ENCODE assay signal across 10 mouse cellular contexts in genomic region chr16:20590680-20591038, GRCm38 (mm10). TPM values are rescaled to one million over a fixed set of nuclear protein-coding genes. Genes with fewer than 3 reads are reported as not detected.
DNase-seq lines count a peak whose midpoint lies in the region; ATAC-seq lines count a peak whose summit lies in the region.
"Had no signal": no experiment of that assay in that cellular context is flagged by ENCODE, and none has a peak within 500 bp of the region (broad histone marks: within the 10 kb centered on the region; RNA-seq: fewer than 3 reads in every experiment).

No protein-coding gene starts in this region.

- H3K9ac ChIP-seq in heart, embryonic 12.5 days = no peak overlapping the region
- no peak overlapping the region; the same call in 1 of the 2 replicates for H3K9ac ChIP-seq in embryonic facial prominence, embryonic 11.5 days (replicated peaks; ENCODE audit: low read length)
- peak overlapping the region; percentile 36; the same call in 1 of the 2 replicates for H3K9ac ChIP-seq in intestine, embryonic 15.5 days
- peak overlapping the region; percentile 73 for H3K9ac ChIP-seq in midbrain, embryonic 13.5 days (replicated peaks)

- DNase-seq in heart, adult 18-20 months = no peak
- no peak for DNase-seq in embryonic facial prominence, embryonic 11.5 days (ENCODE audit: low spot score)
- DNase-seq in layer of hippocampus, adult 11-12 months (ENCODE audit: low spot score) = no peak
- DNase-seq in left cerebral cortex, adult 9 months (ENCODE audit: low spot score in 2 of 2) = no peak
- DNase-seq in cerebellum, postnatal 36 days = no peak
- DNase-seq: thymus, postnatal 14 days had no signal

- no peak overlapping the region for H3K27ac ChIP-seq in heart, embryonic 12.5 days (ENCODE audit: poor library complexity, severe bottlenecking)
- H3K27ac ChIP-seq in embryonic facial prominence, embryonic 11.5 days (replicated peaks; ENCODE audit: low read depth, low read length) = no peak overlapping the region
- H3K27ac ChIP-seq in intestine, embryonic 15.5 days = no peak overlapping the region
- H3K27ac ChIP-seq in midbrain, embryonic 13.5 days = no peak overlapping the region

- ATAC-seq in heart, embryonic 12.5 days (ENCODE audit: insufficient number of reproducible peaks, low FRiP score) = no peak
- ATAC-seq in embryonic facial prominence, embryonic 11.5 days (replicated peaks; ENCODE audit: insufficient number of reproducible peaks, low FRiP score, low TSS enrichment, low read depth) = 0 out of 2 replicates have a peak, but pooled peaks have one; percentile 14
- peak; percentile 64 for ATAC-seq in intestine, embryonic 15.5 days
- no peak; the same call in 1 of the 2 replicates for ATAC-seq in midbrain, embryonic 13.5 days

- peak overlapping the region; percentile 55 for H3K4me3 ChIP-seq in heart, embryonic 12.5 days
- H3K4me3 ChIP-seq in embryonic facial prominence, embryonic 11.5 days (ENCODE audit: low read depth, low read length) = peak overlapping the region; percentile 42
- H3K4me3 ChIP-seq in intestine, embryonic 15.5 days (replicated peaks) = peak overlapping the region; percentile 51
- peak overlapping the region; percentile 61 for H3K4me3 ChIP-seq in midbrain, embryonic 13.5 days (replicated peaks)

- H3K36me3 ChIP-seq in heart, embryonic 12.5 days = no peaks in the 10 kb centered on the region
- no peaks in the 10 kb centered on the region for H3K36me3 ChIP-seq in embryonic facial prominence, embryonic 11.5 days (replicated peaks; ENCODE audit: control insufficient read depth, insufficient read depth, low read depth, low read length)
- no peaks in the 10 kb centered on the region for H3K36me3 ChIP-seq in intestine, embryonic 15.5 days
- no peaks in the 10 kb centered on the region for H3K36me3 ChIP-seq in midbrain, embryonic 13.5 days

- peaks cover 74% of the 10 kb centered on the region for H3K27me3 ChIP-seq in heart, embryonic 12.5 days (replicated peaks)
- peaks cover 38% of the 10 kb centered on the region for H3K27me3 ChIP-seq in embryonic facial prominence, embryonic 11.5 days (ENCODE audit: control insufficient read depth, insufficient read depth, low read length)
- peaks cover 40% of the 10 kb centered on the region for H3K27me3 ChIP-seq in intestine, embryonic 15.5 days (replicated peaks)
- H3K27me3 ChIP-seq in midbrain, embryonic 13.5 days = peaks cover 64% of the 10 kb centered on the region

- no peaks in the 10 kb centered on the region for H3K9me3 ChIP-seq in heart, embryonic 12.5 days (replicated peaks)
- H3K9me3 ChIP-seq in embryonic facial prominence, embryonic 11.5 days (replicated peaks; ENCODE audit: control insufficient read depth, low read length) = no peaks in the 10 kb centered on the region
- H3K9me3 ChIP-seq in intestine, embryonic 15.5 days = no peaks in the 10 kb centered on the region
- H3K9me3 ChIP-seq in midbrain, embryonic 13.5 days = no peaks in the 10 kb centered on the region

- peak overlapping the region; percentile 85 for H3K4me2 ChIP-seq in heart, embryonic 12.5 days
- peak overlapping the region; percentile 89 for H3K4me2 ChIP-seq in embryonic facial prominence, embryonic 11.5 days (ENCODE audit: low read depth, low read length)
- peak overlapping the region; percentile 97 for H3K4me2 ChIP-seq in intestine, embryonic 15.5 days (replicated peaks)
- H3K4me2 ChIP-seq in midbrain, embryonic 13.5 days (replicated peaks) = peak overlapping the region; percentile 91

- peaks cover 22% of the 10 kb centered on the region for H3K4me1 ChIP-seq in heart, embryonic 12.5 days (replicated peaks)
- 0 out of 2 replicates have a peak, but pooled peaks cover 3% of the 10 kb centered on the region for H3K4me1 ChIP-seq in embryonic facial prominence, embryonic 11.5 days (ENCODE audit: control insufficient read depth, insufficient read depth, low read length)
- peaks cover 22% of the 10 kb centered on the region for H3K4me1 ChIP-seq in intestine, embryonic 15.5 days (replicated peaks)
- H3K4me1 ChIP-seq in midbrain, embryonic 13.5 days (replicated peaks) = peaks cover 23% of the 10 kb centered on the region

- 4% methylated on average over 17 of the region's 17 CpGs for WGBS in heart, embryonic 12.5 days
- WGBS in embryonic facial prominence, embryonic 11.5 days = 2% methylated on average over 17 of the region's 17 CpGs
- WGBS in intestine, embryonic 15.5 days = 2% methylated on average over 17 of the region's 17 CpGs
- under 1% methylated on average over 17 of the region's 17 CpGs for WGBS in midbrain, embryonic 13.5 days

RNA-seq across cellular contexts. Expression of gene Vwa5b2, which starts 1.4 kb away (rescaled TPM):
- polyA plus RNA-seq in heart, embryonic 12.5 days (2016; fragmentation: Nextera tagmentation; extraction: Ambion mirVana) = 0.43 and 0.53 TPM in 2 replicates
- total RNA-seq in heart, adult 18-20 months (2021) = under 1 TPM in 1 of 2 experiments, not detected in 1; 0.18 TPM
- polyA plus RNA-seq in embryonic facial prominence, embryonic 11.5 days (2014; fragmentation: Nextera tagmentation; extraction: Ambion mirVana) = 1.4 TPM in 2 replicates
- 5.5 and 7.0 TPM in 2 replicates for polyA plus RNA-seq in intestine, embryonic 15.5 days (2015; fragmentation: Nextera tagmentation; extraction: Ambion mirVana)
- 9.9 and 11.9 TPM in 2 replicates for polyA plus RNA-seq in midbrain, embryonic 13.5 days (2015; fragmentation: Nextera tagmentation; extraction: Ambion mirVana)

RNA-seq across cellular contexts. Expression of gene Eef1akmt4, which starts 20.7 kb away (rescaled TPM):
- 16.3 and 20.1 TPM in 2 replicates for polyA plus RNA-seq in heart, embryonic 12.5 days (2016; fragmentation: Nextera tagmentation; extraction: Ambion mirVana)
- 1 to 10 TPM; 6.6 to 9.1 TPM for total RNA-seq in heart, adult 18-20 months (2021)
- polyA plus RNA-seq in embryonic facial prominence, embryonic 11.5 days (2014; fragmentation: Nextera tagmentation; extraction: Ambion mirVana) = 32.5 and 35.8 TPM in 2 replicates
- polyA plus RNA-seq in intestine, embryonic 15.5 days (2015; fragmentation: Nextera tagmentation; extraction: Ambion mirVana) = 32.0 and 37.2 TPM in 2 replicates
- polyA plus RNA-seq in midbrain, embryonic 13.5 days (2015; fragmentation: Nextera tagmentation; extraction: Ambion mirVana) = 14.9 and 15.1 TPM in 2 replicates

RNA-seq across cellular contexts. Expression of gene Gm49333, which starts 20.8 kb away (rescaled TPM):
- polyA plus RNA-seq in heart, embryonic 12.5 days (2016; fragmentation: Nextera tagmentation; extraction: Ambion mirVana) = 0.62 TPM in 1 of 2 replicates, not detected in the other
- not detected for total RNA-seq in heart, adult 18-20 months (2021)
- not detected in 2 replicates for polyA plus RNA-seq in embryonic facial prominence, embryonic 11.5 days (2014; fragmentation: Nextera tagmentation; extraction: Ambion mirVana)
- 0.19 TPM in 1 of 2 replicates, not detected in the other for polyA plus RNA-seq in intestine, embryonic 15.5 days (2015; fragmentation: Nextera tagmentation; extraction: Ambion mirVana)
- not detected in 2 replicates for polyA plus RNA-seq in midbrain, embryonic 13.5 days (2015; fragmentation: Nextera tagmentation; extraction: Ambion mirVana)
- total RNA-seq: heart, adult 8-10 months had no signal

RNA-seq across cellular contexts. Expression of gene Alg3, which starts 20.9 kb away (rescaled TPM):
- polyA plus RNA-seq in heart, embryonic 12.5 days (2016; fragmentation: Nextera tagmentation; extraction: Ambion mirVana) = 31.7 and 32.4 TPM in 2 replicates
- 10 to 100 TPM in 1 of 2 experiments, 1 to 10 TPM in 1; 8.8 to 11.4 TPM for total RNA-seq in heart, adult 18-20 months (2021)
- polyA plus RNA-seq in embryonic facial prominence, embryonic 11.5 days (2014; fragmentation: Nextera tagmentation; extraction: Ambion mirVana) = 47.3 and 49.4 TPM in 2 replicates
- 40.1 and 46.0 TPM in 2 replicates for polyA plus RNA-seq in intestine, embryonic 15.5 days (2015; fragmentation: Nextera tagmentation; extraction: Ambion mirVana)
- 40.6 and 43.5 TPM in 2 replicates for polyA plus RNA-seq in midbrain, embryonic 13.5 days (2015; fragmentation: Nextera tagmentation; extraction: Ambion mirVana)

RNA-seq across cellular contexts. Expression of gene Camk2n2, which starts 30.4 kb away (rescaled TPM):
- polyA plus RNA-seq in heart, embryonic 12.5 days (2016; fragmentation: Nextera tagmentation; extraction: Ambion mirVana) = 0.43 and 0.58 TPM in 2 replicates
- 1 to 10 TPM; 1.3 to 1.6 TPM for total RNA-seq in heart, adult 18-20 months (2021)
- polyA plus RNA-seq in embryonic facial prominence, embryonic 11.5 days (2014; fragmentation: Nextera tagmentation; extraction: Ambion mirVana) = 1.8 and 2.2 TPM in 2 replicates
- polyA plus RNA-seq in intestine, embryonic 15.5 days (2015; fragmentation: Nextera tagmentation; extraction: Ambion mirVana) = 0.83 and 0.97 TPM in 2 replicates
- polyA plus RNA-seq in midbrain, embryonic 13.5 days (2015; fragmentation: Nextera tagmentation; extraction: Ambion mirVana) = 15.1 and 17.6 TPM in 2 replicates

Comparison
In these comparisons a context has a peak if more than half of its experiments do, and no peak if none do; other contexts are left out.
1. ATAC-seq: peak in embryonic facial prominence, embryonic 11.5 days (single experiment) and intestine, embryonic 15.5 days (single experiment); none in heart, embryonic 12.5 days (single experiment) and midbrain, embryonic 13.5 days (single experiment).
2. H3K9ac ChIP-seq: peak in intestine, embryonic 15.5 days (single experiment) and midbrain, embryonic 13.5 days (single experiment); none in heart, embryonic 12.5 days (single experiment) and embryonic facial prominence, embryonic 11.5 days (single experiment).
3. Peak in every context shown above with its lines, with median percentiles within 50 percentile points of each other: H3K4me2 ChIP-seq and H3K4me3 ChIP-seq.